Mouse (Mus musculus) midbrain, embryonic 12.5 days (tissue): ENCODE measurements around the gene Stx5a. TPM values are rescaled to one million over a fixed set of nuclear protein-coding genes. Genes with fewer than 3 reads are reported as not detected.

Experiments
- ATAC-seq: fragments of 200-750 bp; cut with Nextera tagmentation; 2 replicates; pipeline ENCODE4 v1.8.0; 2017; ENCODE audit warnings: low read depth, moderate TSS enrichment, moderate library complexity; ENCODE audit not compliant: low FRiP score
- H3K27ac ChIP-seq: fragments of 300-500 bp; sonication (generic); replicated peaks from 2 replicates; pipeline ENCODE4 v1.5.1; 2016; ENCODE audit warnings: mild to moderate bottlenecking
- H3K27me3 ChIP-seq: fragments of 300-500 bp; sonication (generic); 2 replicates; pipeline ENCODE4 v1.6.1; 2016; ENCODE audit warnings: mild to moderate bottlenecking
- H3K36me3 ChIP-seq: fragments of 300-500 bp; sonication (generic); 2 replicates; pipeline ENCODE4 v1.6.1; 2016
- H3K4me1 ChIP-seq: fragments of 300-500 bp; sonication (generic); 2 replicates; pipeline ENCODE4 v1.6.1; 2016
- H3K4me2 ChIP-seq: fragments of 300-500 bp; sonication (generic); replicated peaks from 2 replicates; pipeline ENCODE4 v1.6.1; 2016; ENCODE audit warnings: mild to moderate bottlenecking, moderate library complexity
- H3K4me3 ChIP-seq: fragments of 300-500 bp; sonication (generic); 2 replicates; pipeline ENCODE4 v1.5.1; 2016; ENCODE audit warnings: mild to moderate bottlenecking
- H3K9ac ChIP-seq: fragments of 300-500 bp; sonication (generic); replicated peaks from 2 replicates; pipeline ENCODE4 v1.6.1; 2016; ENCODE audit warnings: mild to moderate bottlenecking, moderate library complexity
- H3K9me3 ChIP-seq: fragments of 300-500 bp; sonication (generic); 2 replicates; pipeline ENCODE4 v1.6.1; 2016; ENCODE audit warnings: mild to moderate bottlenecking
- WGBS: fragments of 180-500 bp; shearing (Covaris S2); methylation state at CpG from one replicate; pipeline ENCODE4 v1.1.7; 2016; 5-methylcytosine and 5-hydroxymethylcytosine counted together
- polyA plus RNA-seq: library from polyadenylated mRNA; unstranded; fragments of >200 nt; fragmentation: Nextera tagmentation; extraction: Ambion mirVana; gene quantifications from 2 replicates; pipeline ENCODE4 v1.2.1, GENCODE M21; 2016

Gene Stx5a
- polyA plus RNA-seq: 121 and 127 TPM in 2 replicates

- Histone ChIP-seq H3K4me3 (peak within 1 kb of the TSS; percentile 65), H3K4me1 (peaks cover 31% of the 10 kb centered on the region)
Measured at GRCm38 (mm10) chr19:8741243-8741869, at the start of gene Stx5a. Stx5a (plus strand) TSS chr19:8741413.

GRCm38 (mm10) chr19:8691871-8692539 lies 49.2 kb upstream of the Stx5a start:
- H3K9me3 ChIP-seq: no peaks in the 10 kb centered on the region
- H3K4me1 ChIP-seq: peaks cover 4% of the 10 kb centered on the region; the same call in 1 of the 2 replicates
- WGBS: 50% methylated on average over 9 of the region's 9 CpGs
- H3K36me3 ChIP-seq: no peaks in the 10 kb centered on the region
- no peaks in the 10 kb centered on the region for H3K27me3 ChIP-seq
- H3K4me2 ChIP-seq: no peak overlapping the region
- H3K27ac ChIP-seq: no peak overlapping the region
- no peak overlapping the region for H3K4me3 ChIP-seq
- no peak for ATAC-seq
- H3K9ac ChIP-seq: no peak overlapping the region

More at GRCm38 (mm10) chr19:8741243-8741869, at the start of gene Stx5a:
- Histone ChIP-seq H3K27me3 (no peaks in the 10 kb centered on the region), H3K27ac (peak within 1 kb of the TSS; percentile 88), H3K9ac (peak within 1 kb of the TSS; percentile 78), H3K9me3 (no peaks in the 10 kb centered on the region), H3K36me3 (peaks cover 70% of the 10 kb centered on the region), H3K4me2 (peak within 1 kb of the TSS; percentile 72)
- under 1% methylated on average over 36 of the region's 36 CpGs for WGBS
- peak; percentile 97 for ATAC-seq

GRCm38 (mm10) chr19:8692740-8693139 lies 48.5 kb upstream of the Stx5a start:
- Histone ChIP-seq H3K9me3 (no peaks in the 10 kb centered on the region), H3K36me3 (no peaks in the 10 kb centered on the region), H3K9ac (no peak overlapping the region), H3K4me1 (peaks cover 4% of the 10 kb centered on the region; the same call in 1 of the 2 replicates), H3K27ac (no peak overlapping the region), H3K27me3 (no peaks in the 10 kb centered on the region), H3K4me2 (no peak overlapping the region), H3K4me3 (no peak overlapping the region)
- no peak for ATAC-seq
- WGBS: 60% methylated on average over 5 of the region's 5 CpGs

- Histone ChIP-seq H3K36me3 (no peaks in the 10 kb centered on the region), H3K27me3 (no peaks in the 10 kb centered on the region), H3K4me2 (no peak overlapping the region), H3K4me1 (peaks cover 4% of the 10 kb centered on the region; the same call in 1 of the 2 replicates), H3K27ac (no peak overlapping the region), H3K9ac (no peak overlapping the region), H3K9me3 (no peaks in the 10 kb centered on the region), H3K4me3 (no peak overlapping the region)
- WGBS: 74% methylated on average over 3 of the region's 6 CpGs
- ATAC-seq: peak; percentile 56; the same call in 1 of the 2 replicates
Measured at GRCm38 (mm10) chr19:8695330-8695729, 45.9 kb upstream of the Stx5a start.

GRCm38 (mm10) chr19:8699652-8700051 lies 41.6 kb upstream of the Stx5a start:
- H3K4me1 ChIP-seq: no peaks in the 10 kb centered on the region
- no peak overlapping the region for H3K4me3 ChIP-seq
- no peak overlapping the region for H3K27ac ChIP-seq
- no peak overlapping the region for H3K4me2 ChIP-seq
- no peaks in the 10 kb centered on the region for H3K9me3 ChIP-seq
- no peak for ATAC-seq
- H3K9ac ChIP-seq: no peak overlapping the region
- H3K27me3 ChIP-seq: no peaks in the 10 kb centered on the region
- WGBS: 83% methylated on average over 9 of the region's 9 CpGs
- H3K36me3 ChIP-seq: no peaks in the 10 kb centered on the region

DNA sequence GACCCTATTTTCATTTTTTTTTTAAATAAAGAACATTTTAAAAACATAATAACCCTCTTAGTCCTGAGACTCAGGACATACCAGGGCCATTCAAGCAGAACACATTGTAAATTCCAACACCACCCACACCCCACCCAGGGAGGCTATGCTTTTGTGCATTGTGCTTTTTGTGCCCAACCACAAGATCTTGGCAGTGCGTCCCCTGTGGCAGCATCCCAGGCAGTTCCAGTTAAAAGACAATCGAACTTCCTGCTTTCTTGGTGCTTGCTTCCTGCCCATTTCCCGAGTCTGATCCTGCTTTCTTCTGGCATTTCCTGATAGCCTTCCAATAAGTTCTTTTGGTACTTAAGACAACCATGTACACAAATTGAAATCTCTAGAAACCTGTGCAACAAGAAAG lies 38.8 kb upstream of the Stx5a start:
- no peaks in the 10 kb centered on the region for H3K9me3 ChIP-seq
- H3K4me1 ChIP-seq: no peaks in the 10 kb centered on the region
- no peak for ATAC-seq
- peaks cover 9% of the 10 kb centered on the region for H3K36me3 ChIP-seq
- H3K9ac ChIP-seq: no peak overlapping the region
- H3K27ac ChIP-seq: no peak overlapping the region
- H3K27me3 ChIP-seq: no peaks in the 10 kb centered on the region
- whole genome bisulfite sequencing: 67% methylated on average over 3 of the region's 3 CpGs
- no peak overlapping the region for H3K4me3 ChIP-seq
- H3K4me2 ChIP-seq: no peak overlapping the region

DNA sequence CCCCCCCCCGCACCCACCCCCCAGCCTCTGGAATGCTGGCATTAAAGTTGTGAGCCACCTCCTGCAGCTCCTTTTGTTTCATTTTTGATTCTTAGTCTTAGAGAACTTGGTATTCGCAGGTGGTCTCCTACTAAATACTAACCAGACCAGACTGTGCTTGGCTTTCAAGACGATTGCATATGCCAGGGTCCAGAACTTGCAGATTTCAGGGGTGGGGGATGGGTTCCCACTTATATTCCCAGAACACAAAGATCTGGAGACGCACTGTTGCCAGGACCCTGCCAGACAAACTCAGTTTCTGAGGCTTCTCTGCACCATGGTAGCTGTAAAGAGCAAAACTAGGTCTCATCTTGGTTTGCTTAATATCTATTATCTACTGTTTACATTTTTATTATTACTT lies 37.6 kb upstream of the Stx5a start:
- 50% methylated on average over 4 of the region's 4 CpGs for WGBS
- Histone ChIP-seq H3K27ac (no peak overlapping the region), H3K9ac (no peak overlapping the region), H3K36me3 (peaks cover 20% of the 10 kb centered on the region), H3K4me1 (no peaks in the 10 kb centered on the region), H3K4me2 (no peak overlapping the region), H3K4me3 (no peak overlapping the region), H3K27me3 (no peaks in the 10 kb centered on the region), H3K9me3 (no peaks in the 10 kb centered on the region)
- ATAC-seq: no peak

DNA sequence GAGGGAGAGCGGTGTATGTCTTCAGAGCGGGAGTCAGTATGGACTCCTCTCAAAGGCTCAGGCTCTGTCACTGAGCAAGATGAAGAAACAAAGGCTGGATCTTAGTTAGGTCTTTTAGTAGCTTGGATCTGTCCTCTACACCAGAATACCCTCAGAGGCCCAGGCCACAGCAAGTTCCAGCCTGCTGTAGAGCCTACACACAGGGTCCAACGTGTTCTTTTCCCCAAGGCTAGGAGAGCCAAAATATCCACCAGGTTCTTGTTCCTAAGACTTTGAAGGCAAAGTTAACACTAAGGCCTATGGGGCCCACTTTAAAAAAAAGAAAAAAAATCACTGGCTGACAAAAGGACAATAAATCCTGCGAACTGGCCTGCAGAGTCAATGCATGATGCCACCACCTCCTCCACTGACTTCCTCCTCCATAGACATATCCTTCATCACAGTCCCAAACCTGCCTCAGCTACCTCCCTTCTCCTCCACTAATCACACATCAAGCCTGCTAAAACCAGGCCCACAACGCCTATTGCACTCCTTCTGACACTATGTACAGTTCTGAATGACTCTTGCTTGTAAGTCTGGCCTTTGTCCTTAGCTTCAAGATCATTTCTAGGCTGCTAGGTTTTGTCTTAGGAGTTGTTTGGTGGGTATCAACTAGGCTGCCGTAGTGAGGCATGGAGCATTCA lies 36.0 kb upstream of the Stx5a start:
- H3K4me2 ChIP-seq: no peak overlapping the region
- H3K27me3 ChIP-seq: no peaks in the 10 kb centered on the region
- no peaks in the 10 kb centered on the region for H3K4me1 ChIP-seq
- H3K27ac ChIP-seq: no peak overlapping the region
- ATAC-seq: no peak
- H3K4me3 ChIP-seq: no peak overlapping the region
- no peak overlapping the region for H3K9ac ChIP-seq
- WGBS: 80% methylated on average over 6 of the region's 6 CpGs
- peaks cover 36% of the 10 kb centered on the region for H3K36me3 ChIP-seq
- H3K9me3 ChIP-seq: no peaks in the 10 kb centered on the region

DNA sequence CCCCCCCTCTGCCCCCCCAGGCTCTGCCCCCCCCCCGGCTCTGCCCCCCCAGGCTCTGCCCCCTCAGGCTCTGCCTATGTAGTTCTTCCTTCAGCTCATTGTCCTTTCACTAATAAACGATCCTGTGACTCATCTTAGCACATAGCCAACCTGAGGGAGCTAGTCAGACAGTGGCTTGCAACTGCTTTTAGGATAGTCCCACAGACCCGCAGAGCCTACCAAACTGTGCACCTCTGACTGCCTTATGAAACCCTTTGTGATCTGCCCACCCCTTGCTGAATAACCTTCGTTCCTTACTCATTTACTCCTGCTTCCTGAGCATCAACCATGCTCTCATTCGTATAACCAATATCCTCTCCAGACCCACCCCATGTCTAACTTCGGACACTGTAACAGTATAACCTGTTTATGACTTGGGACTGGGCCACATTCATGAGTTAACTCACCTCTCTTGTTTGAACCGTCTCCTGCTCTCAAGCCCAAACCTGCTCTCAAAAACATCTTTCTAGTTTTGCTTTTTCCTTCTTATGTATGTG lies 35.0 kb upstream of the Stx5a start:
- H3K4me3 ChIP-seq: no peak overlapping the region
- no peak overlapping the region for H3K9ac ChIP-seq
- H3K36me3 ChIP-seq: peaks cover 46% of the 10 kb centered on the region
- H3K27me3 ChIP-seq: no peaks in the 10 kb centered on the region
- peaks cover 8% of the 10 kb centered on the region; the same call in 1 of the 2 replicates for H3K4me1 ChIP-seq
- H3K4me2 ChIP-seq: no peak overlapping the region
- ATAC-seq: no peak
- H3K27ac ChIP-seq: no peak overlapping the region
- H3K9me3 ChIP-seq: no peaks in the 10 kb centered on the region
- WGBS: 89% methylated on average over 7 of the region's 7 CpGs

DNA sequence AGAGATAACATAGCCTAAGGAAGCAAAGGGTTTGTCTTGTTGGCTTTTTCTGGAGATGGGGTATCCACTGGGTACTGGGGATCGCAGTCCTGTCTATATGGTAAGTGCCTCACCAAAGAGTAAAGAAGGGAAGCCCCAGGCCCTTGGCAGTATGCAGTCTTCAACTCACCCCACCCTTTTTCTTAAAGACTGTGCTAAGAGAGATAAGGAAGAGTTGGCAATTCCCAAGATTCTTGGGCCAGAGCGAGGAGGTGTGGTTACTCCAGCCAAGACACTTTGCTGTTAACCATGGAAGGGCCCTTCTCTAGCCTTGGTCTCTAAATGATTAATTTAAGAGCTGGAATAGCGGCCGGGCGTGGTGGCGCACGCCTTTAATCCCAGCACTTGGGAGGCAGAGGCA lies 34.3 kb upstream of the Stx5a start:
- no peak overlapping the region for H3K4me2 ChIP-seq
- no peaks in the 10 kb centered on the region for H3K27me3 ChIP-seq
- WGBS: 89% methylated on average over 7 of the region's 7 CpGs
- H3K4me1 ChIP-seq: peaks cover 14% of the 10 kb centered on the region
- no peak overlapping the region for H3K9ac ChIP-seq
- no peak for ATAC-seq
- no peaks in the 10 kb centered on the region for H3K9me3 ChIP-seq
- peaks cover 52% of the 10 kb centered on the region for H3K36me3 ChIP-seq
- no peak overlapping the region for H3K4me3 ChIP-seq
- no peak overlapping the region for H3K27ac ChIP-seq

DNA sequence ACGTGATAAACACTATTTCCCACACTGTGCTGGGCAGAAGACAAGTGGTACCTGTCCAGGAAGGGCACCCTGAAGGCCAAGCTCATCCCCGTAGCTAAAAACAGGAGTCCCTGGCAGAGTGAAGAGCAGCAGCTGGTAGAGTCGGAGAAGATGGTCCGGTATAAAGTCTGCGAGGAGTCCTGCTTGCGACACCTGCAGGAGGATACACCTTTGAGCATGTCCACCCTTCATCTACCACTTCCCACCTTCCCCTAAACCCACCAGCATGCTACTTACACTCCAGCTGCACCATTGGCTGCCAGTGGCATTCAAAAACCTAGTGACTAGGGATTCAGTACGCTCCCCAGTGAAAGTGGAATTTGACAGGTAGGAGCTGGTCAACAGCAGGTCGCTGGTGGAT lies 32.3 kb upstream of the Stx5a start:
- Histone ChIP-seq H3K4me3 (no peak overlapping the region), H3K9ac (no peak overlapping the region), H3K27ac (no peak overlapping the region), H3K9me3 (no peaks in the 10 kb centered on the region), H3K4me1 (peaks cover 22% of the 10 kb centered on the region), H3K4me2 (no peak overlapping the region), H3K36me3 (peaks cover 52% of the 10 kb centered on the region), H3K27me3 (no peaks in the 10 kb centered on the region)
- no peak for ATAC-seq
- 95% methylated on average over 8 of the region's 8 CpGs for WGBS

DNA sequence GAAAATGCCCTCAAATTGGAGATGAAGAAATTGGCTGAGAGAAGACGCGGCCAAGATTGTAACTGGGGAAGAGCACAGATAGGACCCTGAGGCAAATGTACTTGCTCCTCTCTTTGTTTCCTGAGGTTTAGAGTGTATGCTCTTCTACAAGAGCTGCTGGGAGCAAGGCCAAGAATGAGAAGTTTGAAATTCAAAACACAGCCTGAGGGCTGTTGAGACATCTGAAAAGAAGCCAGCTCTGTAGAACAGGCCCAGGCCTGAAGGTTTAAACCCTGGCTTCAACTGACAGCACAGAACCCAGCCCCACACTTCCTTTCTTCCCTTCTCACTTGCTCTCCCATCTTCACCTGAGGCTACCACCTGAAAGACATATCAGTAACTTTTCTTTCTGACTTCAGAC lies 31.2 kb upstream of the Stx5a start:
- 97% methylated on average over 2 of the region's 2 CpGs for WGBS
- H3K36me3 ChIP-seq: peaks cover 52% of the 10 kb centered on the region
- H3K4me2 ChIP-seq: no peak overlapping the region
- H3K27me3 ChIP-seq: no peaks in the 10 kb centered on the region
- peaks cover 26% of the 10 kb centered on the region for H3K4me1 ChIP-seq
- H3K9ac ChIP-seq: no peak overlapping the region
- H3K4me3 ChIP-seq: no peak overlapping the region
- ATAC-seq: no peak
- H3K27ac ChIP-seq: no peak overlapping the region
- no peaks in the 10 kb centered on the region for H3K9me3 ChIP-seq
